ENCODE assay signal across 8 mouse cellular contexts in the genomic region with DNA sequence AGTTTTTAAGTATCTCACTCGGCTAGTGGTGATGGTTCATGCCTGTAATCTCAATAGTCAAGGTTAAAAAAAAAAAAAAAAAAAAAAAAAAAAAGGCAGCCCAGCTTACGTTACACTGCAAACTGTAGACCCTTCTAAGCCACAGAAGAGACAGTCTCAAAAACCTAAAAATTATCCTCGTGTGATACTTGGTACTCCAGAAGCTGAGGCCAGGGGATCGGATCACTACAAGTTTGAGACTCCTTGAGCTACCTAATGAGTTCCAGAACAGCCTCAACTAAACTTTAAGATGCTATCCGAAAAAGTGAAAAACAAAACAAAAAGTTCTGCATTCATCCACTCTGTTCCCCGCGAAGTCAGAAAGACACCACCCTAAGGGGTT. TPM values are rescaled to one million over a fixed set of nuclear protein-coding genes. Genes with fewer than 3 reads are reported as not detected.
A peak's percentile ranks its signal among the peaks of the same experiment; 100 is the strongest.
DNase-seq lines count a peak whose midpoint lies in the region; ATAC-seq and TF ChIP-seq lines count a peak whose summit lies in the region.

No protein-coding gene starts in this region.

- WGBS in hindbrain, postnatal 0 days: 6% methylated on average over 7 of the region's 7 CpGs
- WGBS in midbrain, embryonic 13.5 days: 3% methylated on average over 7 of the region's 7 CpGs

- ATAC-seq in CD4-positive, CD25-positive, alpha-beta regulatory T cell, adult 4 months: no peak
- ATAC-seq in hindbrain, postnatal 0 days: no peak
- ATAC-seq in midbrain, embryonic 13.5 days: no peak
- ATAC-seq in activated CD4-positive, CD25-positive, alpha-beta regulatory T cell, adult 4 months: no peak

- peak overlapping the region; percentile 85 for H3K4me3 ChIP-seq in hindbrain, postnatal 0 days (ENCODE audit: low read length)
- H3K4me3 ChIP-seq in midbrain, embryonic 13.5 days (replicated peaks): peak overlapping the region; percentile 86

- peaks cover 2% of the 10 kb centered on the region; the same call in 1 of the 2 replicates for H3K36me3 ChIP-seq in hindbrain, postnatal 0 days (ENCODE audit: insufficient read depth, low read length)
- H3K36me3 ChIP-seq in midbrain, embryonic 13.5 days: 0 out of 2 replicates have a peak, but pooled peaks cover 3% of the 10 kb centered on the region

- no peaks in the 10 kb centered on the region; the same call in 1 of the 2 replicates for H3K4me1 ChIP-seq in hindbrain, postnatal 0 days (ENCODE audit: insufficient read depth, low read length)
- H3K4me1 ChIP-seq in midbrain, embryonic 13.5 days (replicated peaks): peaks cover 32% of the 10 kb centered on the region

- peak; percentile 46 for DNase-seq in CD4-positive, CD25-positive, alpha-beta regulatory T cell, adult 2 months (ENCODE audit: low read depth, low spot score)
- DNase-seq in urinary bladder, postnatal 14 days (ENCODE audit: low spot score): peak; percentile 5
- DNase-seq in urinary bladder, postnatal 25 days (ENCODE audit: low spot score): no peak
- peak; percentile 10 for DNase-seq in hindbrain, postnatal 0 days (ENCODE audit: low spot score)
- DNase-seq in adrenal gland, adult 8-10 months: no peak

- no peak for TF ChIP-seq CTCF in hindbrain, postnatal 0 days (IDR thresholded peaks at IDR 0.05; ENCODE audit: low read depth)

- H3K27me3 ChIP-seq in hindbrain, postnatal 0 days (ENCODE audit: insufficient read depth, low read length): no peaks in the 10 kb centered on the region
- no peaks in the 10 kb centered on the region for H3K27me3 ChIP-seq in midbrain, embryonic 13.5 days

- peak overlapping the region; percentile 68; the same call in 1 of the 2 replicates for H3K9ac ChIP-seq in hindbrain, postnatal 0 days (replicated peaks; ENCODE audit: low read length)
- peak overlapping the region; percentile 73; the same call in 1 of the 2 replicates for H3K9ac ChIP-seq in midbrain, embryonic 13.5 days (replicated peaks)

- H3K9me3 ChIP-seq in hindbrain, postnatal 0 days (ENCODE audit: low read length): no peaks in the 10 kb centered on the region
- H3K9me3 ChIP-seq in midbrain, embryonic 13.5 days: no peaks in the 10 kb centered on the region

- peak overlapping the region; percentile 80 for H3K4me2 ChIP-seq in hindbrain, postnatal 0 days (ENCODE audit: low read depth, low read length)
- peak overlapping the region; percentile 69 for H3K4me2 ChIP-seq in midbrain, embryonic 13.5 days (replicated peaks)

- H3K27ac ChIP-seq in hindbrain, postnatal 0 days: peak overlapping the region; percentile 65; the same call in 1 of the 2 replicates
- H3K27ac ChIP-seq in midbrain, embryonic 13.5 days: peak overlapping the region; percentile 55; the same call in 1 of the 2 replicates

RNA-seq across cellular contexts. Expression of a gene that starts 0.5 kb away (rescaled TPM):
- polyA plus RNA-seq in CD4-positive, CD25-positive, alpha-beta regulatory T cell, adult 4 months (2017; shearing (Covaris generic)): 10 to 100 TPM; 34.5 to 48.8 TPM
- 3.9 and 6.2 TPM in 2 replicates for total RNA-seq in hindbrain, postnatal 0 days (2014; rRNA removed)
- polyA plus RNA-seq in hindbrain, postnatal 0 days (2015; fragmentation: Nextera tagmentation; extraction: Ambion mirVana): 12.0 and 13.1 TPM in 2 replicates
- 17.9 and 18.2 TPM in 2 replicates for polyA plus RNA-seq in midbrain, embryonic 13.5 days (2015; fragmentation: Nextera tagmentation; extraction: Ambion mirVana)
- total RNA-seq in adrenal gland, adult 8-10 months (2022): 10 to 100 TPM in 2 of 4 experiments, 1 to 10 TPM in 2; 7.3 to 11.2 (median 9.3) TPM
- polyA plus RNA-seq in activated CD4-positive, CD25-positive, alpha-beta regulatory T cell, adult 4 months (2017; shearing (Covaris generic)): 10 to 100 TPM; 34.5 to 35.6 TPM

RNA-seq across cellular contexts. Expression of a gene that starts 0.9 kb away (rescaled TPM):
- 10 to 100 TPM; 28.5 to 38.4 TPM for polyA plus RNA-seq in CD4-positive, CD25-positive, alpha-beta regulatory T cell, adult 4 months (2017; shearing (Covaris generic))
- 120 and 124 TPM in 2 replicates for total RNA-seq in hindbrain, postnatal 0 days (2014; rRNA removed)
- 81.7 and 86.5 TPM in 2 replicates for polyA plus RNA-seq in hindbrain, postnatal 0 days (2015; fragmentation: Nextera tagmentation; extraction: Ambion mirVana)
- polyA plus RNA-seq in midbrain, embryonic 13.5 days (2015; fragmentation: Nextera tagmentation; extraction: Ambion mirVana): 104 and 107 TPM in 2 replicates
- total RNA-seq in adrenal gland, adult 8-10 months (2022): 10 to 100 TPM; 43.3 to 52.8 (median 44.8) TPM
- 10 to 100 TPM; 25.6 to 30.2 TPM for polyA plus RNA-seq in activated CD4-positive, CD25-positive, alpha-beta regulatory T cell, adult 4 months (2017; shearing (Covaris generic))

RNA-seq across cellular contexts. Expression of a gene that starts 48.6 kb away (rescaled TPM):
- 100 to 1,000 TPM in 1 of 2 experiments, 10 to 100 TPM in 1; 96.8 to 122 TPM for polyA plus RNA-seq in CD4-positive, CD25-positive, alpha-beta regulatory T cell, adult 4 months (2017; shearing (Covaris generic))
- total RNA-seq in hindbrain, postnatal 0 days (2014; rRNA removed): 40.9 and 43.1 TPM in 2 replicates
- polyA plus RNA-seq in hindbrain, postnatal 0 days (2015; fragmentation: Nextera tagmentation; extraction: Ambion mirVana): 168 and 171 TPM in 2 replicates
- 146 and 161 TPM in 2 replicates for polyA plus RNA-seq in midbrain, embryonic 13.5 days (2015; fragmentation: Nextera tagmentation; extraction: Ambion mirVana)
- total RNA-seq in adrenal gland, adult 8-10 months (2022): 10 to 100 TPM; 82.3 to 99.7 (median 89.9) TPM
- 10 to 100 TPM; 73.9 to 78.8 TPM for polyA plus RNA-seq in activated CD4-positive, CD25-positive, alpha-beta regulatory T cell, adult 4 months (2017; shearing (Covaris generic))

RNA-seq across cellular contexts. Expression of a gene that starts 54.0 kb away (rescaled TPM):
- polyA plus RNA-seq in CD4-positive, CD25-positive, alpha-beta regulatory T cell, adult 4 months (2017; shearing (Covaris generic)): 100 to 1,000 TPM in 1 of 2 experiments, 10 to 100 TPM in 1; 98.9 to 160 TPM
- 11.9 and 13.6 TPM in 2 replicates for total RNA-seq in hindbrain, postnatal 0 days (2014; rRNA removed)
- 82.3 and 93.9 TPM in 2 replicates for polyA plus RNA-seq in hindbrain, postnatal 0 days (2015; fragmentation: Nextera tagmentation; extraction: Ambion mirVana)
- polyA plus RNA-seq in midbrain, embryonic 13.5 days (2015; fragmentation: Nextera tagmentation; extraction: Ambion mirVana): 109 and 120 TPM in 2 replicates
- total RNA-seq in adrenal gland, adult 8-10 months (2022): 10 to 100 TPM; 25.6 to 55.4 (median 43.2) TPM
- 100 to 1,000 TPM in 1 of 2 experiments, 10 to 100 TPM in 1; 86.9 to 124 TPM for polyA plus RNA-seq in activated CD4-positive, CD25-positive, alpha-beta regulatory T cell, adult 4 months (2017; shearing (Covaris generic))

Comparison
In these comparisons a context has a peak if more than half of its experiments do, and no peak if none do; other contexts are left out.
1. DNase-seq: peak in CD4-positive, CD25-positive, alpha-beta regulatory T cell, adult 2 months (single experiment), urinary bladder, postnatal 14 days (single experiment) and hindbrain, postnatal 0 days (single experiment); none in urinary bladder, postnatal 25 days (single experiment) and adrenal gland, adult 8-10 months (single experiment).